Mouse (Mus musculus) olfactory bulb, adult 2 months (tissue): ENCODE measurements around the gene Sstr1.

Source experiments
- CTCF ChIP-seq: fragments of 200-500 bp; IDR thresholded peaks from 2 replicates; pipeline ENCODE4 v1.5.1; 2012; ENCODE audit warnings: low read depth, mild to moderate bottlenecking, low read length, moderate library complexity; ENCODE audit not compliant: insufficient read depth
- POLR2A ChIP-seq: fragments of 200-500 bp; IDR thresholded peaks from 2 replicates; pipeline ENCODE4 v1.6.1; 2012; ENCODE audit warnings: mild to moderate bottlenecking, low read depth, low read length, moderate library complexity; ENCODE audit not compliant: insufficient read depth

GRCm38 (mm10) chr12:58232489-58232888, 20.9 kb downstream of the Sstr1 start:
- no peak for TF ChIP-seq POLR2A
- TF ChIP-seq CTCF, result no peak
